Mouse (Mus musculus) right cerebral cortex, postnatal 4 days (tissue): ENCODE results near the gene Rbks.

Experiments
- DNase-seq: peaks from one replicate; pipeline ENCODE4 v3.0.0-alpha.2; 2022

The Rbks gene

DNA sequence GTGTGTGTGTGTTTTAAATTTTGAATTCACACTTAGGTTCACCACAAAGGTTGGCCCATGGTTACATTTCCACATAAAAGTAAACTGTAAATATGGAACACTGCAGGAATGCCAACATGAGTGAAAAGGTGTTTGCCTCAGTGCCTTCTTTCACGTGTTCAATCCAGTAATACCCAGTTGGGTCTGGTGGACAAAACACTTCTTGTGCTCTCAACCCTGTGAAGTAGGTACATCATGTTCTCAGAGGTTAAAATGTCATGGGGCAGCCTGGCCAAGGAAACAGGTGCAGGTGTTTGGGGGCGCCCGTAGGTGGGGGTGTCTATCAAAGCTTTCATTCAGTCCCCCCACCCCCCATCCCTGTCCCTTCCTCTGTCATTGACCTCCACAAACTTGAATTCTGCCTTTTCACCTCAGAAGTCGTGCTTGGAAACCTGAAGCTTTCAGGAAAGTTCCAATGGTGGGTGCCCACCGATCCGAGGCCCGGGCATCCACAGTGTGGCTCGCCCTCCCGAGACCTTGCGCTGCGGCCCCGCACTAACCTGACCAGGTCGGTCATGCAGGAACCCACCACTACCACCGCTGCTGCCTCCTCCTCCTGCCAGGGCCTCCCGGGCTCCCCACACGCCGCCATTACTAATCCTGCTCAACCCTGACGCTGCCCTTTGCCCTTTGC is at the start of gene Rbks:
Gene Rbks (minus strand): TSS at position 657 of the 673 bp plus-strand sequence.
- no peak for DNase-seq

DNA sequence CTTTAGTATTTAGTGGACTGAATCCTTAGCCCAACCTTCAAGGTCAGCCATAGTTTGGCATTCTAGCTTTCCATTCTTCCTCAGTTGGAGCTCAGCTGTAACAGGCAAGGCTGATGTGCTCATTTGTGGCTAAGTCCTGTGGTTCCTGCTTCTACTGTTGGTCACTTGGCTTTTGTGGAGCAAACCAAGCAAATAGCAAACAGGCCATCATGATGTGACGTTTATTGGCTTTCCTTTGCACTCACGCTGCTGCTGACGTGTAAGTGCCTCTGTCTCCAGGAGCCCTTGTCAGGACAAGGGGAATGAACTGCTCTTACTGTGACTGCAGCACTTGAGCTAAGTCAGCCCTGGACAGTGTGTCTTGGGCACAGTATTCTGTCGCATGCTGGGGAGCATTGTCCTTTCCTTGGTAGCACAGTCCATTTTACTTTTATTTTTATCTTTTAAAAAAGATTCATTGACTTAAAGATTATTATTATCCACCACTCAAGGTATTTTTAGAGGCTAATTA is 45.1 kb upstream of the Rbks start:
- DNase-seq: no peak

DNA sequence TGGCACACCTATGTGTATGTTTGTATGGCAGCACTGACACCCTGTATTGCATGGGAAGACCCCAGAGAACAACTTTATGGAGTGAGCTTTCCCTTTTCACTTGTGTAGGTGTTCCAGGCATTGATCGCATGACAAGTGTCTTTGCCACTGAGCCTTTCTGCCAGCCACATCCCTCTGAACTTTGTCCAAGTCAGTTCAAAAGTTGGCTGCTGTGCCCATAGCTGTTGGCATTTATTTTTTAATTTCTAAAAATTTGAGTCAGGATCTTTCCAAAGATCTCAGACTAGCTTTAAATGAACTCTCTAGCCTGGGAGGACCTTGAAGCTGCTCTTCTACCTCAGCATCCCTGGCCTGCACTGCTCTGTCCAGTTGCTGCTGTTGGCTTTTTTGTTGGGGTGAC is 44.5 kb upstream of the Rbks start:
- DNase-seq: no peak

DNA sequence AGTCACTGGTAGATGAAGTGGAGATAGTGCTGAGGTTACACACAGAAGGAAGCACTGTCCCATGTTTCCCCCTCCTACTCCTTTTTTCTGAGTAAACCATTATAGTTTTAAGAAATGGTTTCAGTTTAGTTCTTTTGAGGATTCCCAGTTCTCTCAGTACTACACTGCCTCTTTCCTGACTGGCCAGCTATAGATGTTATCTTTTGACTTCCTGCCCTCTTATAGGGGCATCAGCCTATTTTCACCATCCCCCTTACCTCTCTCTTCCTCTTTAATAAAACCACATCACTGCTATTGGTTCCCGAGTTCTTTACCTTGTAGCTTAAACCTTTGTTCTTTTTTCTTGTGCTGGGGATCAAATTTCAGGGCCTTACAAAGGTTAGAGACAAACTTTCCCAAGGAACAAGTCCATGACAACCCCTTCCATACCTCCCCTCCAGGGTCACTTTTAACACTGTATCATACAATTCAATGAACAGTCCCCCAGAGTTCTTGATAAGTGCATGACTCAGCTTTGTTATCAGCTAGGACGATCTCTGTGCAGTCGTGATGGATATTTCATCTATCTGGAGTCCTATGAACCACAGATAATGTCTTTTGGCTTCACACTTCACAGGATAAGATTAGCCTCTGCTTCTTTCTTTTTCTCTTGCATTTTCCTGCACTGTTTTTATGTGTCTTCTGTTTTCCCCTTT is 35.4 kb upstream of the Rbks start:
- no peak for DNase-seq

DNA sequence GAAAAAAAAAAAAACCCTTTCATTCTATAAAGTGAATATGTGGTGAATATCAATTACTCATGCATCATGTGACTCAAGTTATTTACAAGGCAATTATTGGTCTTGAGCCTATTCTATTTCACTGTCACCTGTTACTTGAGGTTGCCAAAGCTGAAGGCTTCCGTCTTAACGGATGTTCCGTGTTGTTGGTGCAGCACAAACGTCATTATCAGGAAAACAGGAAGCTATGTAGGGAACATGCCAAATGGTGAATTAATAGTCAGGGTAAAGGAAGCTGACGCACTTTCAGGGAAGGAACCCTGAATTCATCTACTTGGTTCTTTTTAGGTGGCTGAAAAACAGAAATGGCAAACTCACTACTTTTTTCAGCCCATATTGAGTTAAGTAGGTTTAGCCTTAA is 30.0 kb upstream of the Rbks start:
- DNase-seq: no peak

DNA sequence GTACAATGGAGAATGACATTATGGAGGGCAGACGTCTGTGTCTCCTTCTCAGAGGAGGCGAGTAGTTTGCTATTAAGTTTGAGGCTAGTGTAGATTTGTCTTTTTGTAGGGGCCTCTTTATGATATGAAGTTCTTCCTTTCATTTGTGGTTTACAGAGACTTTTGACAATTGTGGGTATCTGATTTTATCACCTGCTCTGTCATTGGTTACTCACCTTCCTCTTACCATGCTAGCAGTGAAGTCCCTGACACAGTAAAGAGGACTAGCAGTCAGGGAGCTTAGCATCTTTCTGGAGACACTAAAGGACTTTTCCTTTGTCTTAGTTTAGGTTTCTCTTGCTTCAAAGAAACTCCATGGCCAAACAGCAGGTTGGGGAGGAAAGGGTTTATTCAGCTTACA is 28.5 kb upstream of the Rbks start:
- no peak for DNase-seq

DNA sequence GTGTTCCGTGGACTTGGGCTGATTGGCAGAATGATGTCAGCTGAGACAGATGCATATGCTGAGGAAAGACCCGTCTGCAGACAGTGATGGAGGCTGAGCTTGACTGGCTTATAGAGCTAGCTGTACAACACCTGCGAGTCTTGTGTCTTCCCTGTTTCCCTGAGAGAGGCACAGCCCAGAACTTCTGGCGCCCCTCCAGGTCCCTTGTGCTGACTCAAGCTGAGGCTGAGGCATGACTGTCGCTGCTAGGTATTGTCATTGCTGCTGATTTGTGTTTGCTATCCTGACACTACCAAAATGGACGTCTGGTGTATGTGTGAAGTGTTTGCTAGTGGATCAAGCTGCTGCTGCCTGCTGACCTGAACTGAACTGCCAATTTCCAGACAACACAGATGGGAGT is 27.1 kb upstream of the Rbks start:
- peak; percentile 11 for DNase-seq

DNA sequence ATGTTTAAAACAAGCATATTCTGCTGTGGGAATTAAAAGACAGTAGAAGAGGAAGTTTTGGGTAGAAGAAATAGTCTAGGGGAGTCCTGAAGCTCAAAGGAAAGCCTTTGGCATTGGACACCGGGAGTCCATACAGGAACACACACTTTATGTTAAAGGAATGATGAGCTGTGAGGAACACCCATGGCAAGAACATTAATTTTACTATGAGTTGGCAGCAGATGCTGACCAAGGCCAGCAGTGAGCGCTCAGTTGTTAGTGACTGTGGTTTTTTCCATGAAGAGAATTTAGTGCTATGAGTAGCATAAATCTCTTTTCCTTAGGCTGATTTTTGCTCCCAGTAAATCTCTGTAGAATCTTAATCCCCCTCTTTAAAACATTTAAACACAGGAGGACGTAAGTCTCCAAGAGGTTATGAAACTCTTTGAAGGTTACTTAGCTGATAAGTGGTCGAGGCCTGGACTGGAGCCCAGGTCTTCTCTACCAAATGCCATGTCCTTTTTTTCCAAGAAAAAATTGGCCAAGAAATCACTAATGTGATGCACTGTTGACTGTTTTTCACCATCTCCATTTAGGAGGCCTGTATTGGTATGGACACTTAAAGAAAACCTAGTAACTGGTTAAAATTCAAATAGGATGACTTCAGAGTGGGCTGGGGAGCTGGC is 18.2 kb upstream of the Rbks start:
- no peak for DNase-seq

DNA sequence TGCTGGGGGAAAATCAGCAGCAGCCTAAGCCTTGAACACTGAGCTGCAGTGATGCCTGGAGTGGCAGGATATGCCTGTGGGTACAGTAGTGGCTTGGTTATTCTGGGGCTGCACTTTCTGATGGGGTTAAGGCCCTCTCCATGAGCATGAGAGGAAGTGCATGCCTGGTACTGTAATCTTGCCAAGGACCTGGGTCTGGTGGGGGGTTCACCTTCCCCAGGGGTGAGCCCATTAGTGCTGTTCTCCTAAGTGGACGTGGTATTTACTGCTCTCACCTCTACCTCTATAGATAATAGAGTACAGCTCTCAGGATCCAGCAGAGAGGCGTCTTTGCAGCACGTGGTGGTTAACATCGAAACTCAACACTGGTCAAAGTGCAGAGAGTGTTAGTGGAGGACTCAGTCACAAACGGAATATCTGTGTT is 16.4 kb upstream of the Rbks start:
- DNase-seq: no peak

DNA sequence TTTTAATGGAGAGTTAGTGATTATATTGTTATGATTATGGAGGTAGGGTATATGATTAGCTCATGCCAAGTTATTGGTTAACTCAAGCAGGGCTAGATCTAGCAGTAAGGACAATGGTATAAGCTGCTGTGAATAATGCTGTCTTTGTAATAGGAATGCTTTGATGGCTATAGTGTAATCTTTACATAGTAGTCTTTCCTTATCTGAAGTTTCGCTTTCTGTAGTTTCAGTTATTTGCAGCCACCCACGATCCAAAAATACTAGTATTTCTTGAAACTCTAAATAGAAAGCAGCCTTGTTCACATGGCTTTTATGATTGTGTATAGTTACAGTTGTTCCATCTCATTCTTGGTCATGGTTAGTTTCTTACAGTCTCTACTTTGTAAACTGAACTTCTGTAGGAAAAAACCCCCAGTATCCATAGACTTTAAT is 15.9 kb upstream of the Rbks start:
- DNase-seq: no peak

DNA sequence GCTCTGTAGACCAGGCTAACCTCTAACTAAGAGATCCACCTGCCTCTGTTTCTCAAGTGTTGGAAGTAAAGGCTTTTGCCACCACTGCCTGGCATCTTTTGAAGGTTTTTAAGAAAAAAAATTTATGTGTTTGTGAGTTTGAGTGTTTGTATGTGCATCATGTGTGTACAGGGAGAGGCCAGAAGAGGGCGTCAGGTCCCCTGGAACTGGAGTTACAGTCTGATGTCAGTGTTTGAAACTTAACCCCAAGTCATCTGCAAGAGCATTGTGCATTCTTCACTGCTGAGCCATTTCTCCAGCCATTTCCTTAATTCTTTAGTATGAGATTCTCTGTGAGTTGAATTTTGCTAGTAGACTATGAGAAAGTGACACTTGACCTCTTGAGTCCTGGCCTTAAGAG is 12.0 kb upstream of the Rbks start:
- no peak for DNase-seq

DNA sequence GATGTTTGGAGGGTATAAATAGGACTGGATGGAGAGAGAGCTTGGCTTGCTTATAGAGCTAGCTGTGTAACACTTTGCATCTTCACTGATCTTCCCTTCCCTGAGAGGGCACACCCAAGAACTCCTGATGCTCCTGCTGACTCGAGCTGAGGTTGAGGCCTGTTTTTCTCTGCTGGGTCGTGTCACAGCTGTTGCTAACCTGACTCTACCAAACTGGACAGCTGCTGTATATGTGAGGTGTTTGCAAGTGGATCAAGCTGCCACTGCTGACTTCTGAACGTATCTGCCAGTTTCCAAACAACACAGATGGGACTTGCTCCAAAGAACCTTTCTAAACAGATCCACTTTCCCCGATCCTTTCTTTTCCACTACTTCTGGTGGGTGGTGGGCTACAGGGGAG is 9.4 kb upstream of the Rbks start:
- no peak for DNase-seq

DNA sequence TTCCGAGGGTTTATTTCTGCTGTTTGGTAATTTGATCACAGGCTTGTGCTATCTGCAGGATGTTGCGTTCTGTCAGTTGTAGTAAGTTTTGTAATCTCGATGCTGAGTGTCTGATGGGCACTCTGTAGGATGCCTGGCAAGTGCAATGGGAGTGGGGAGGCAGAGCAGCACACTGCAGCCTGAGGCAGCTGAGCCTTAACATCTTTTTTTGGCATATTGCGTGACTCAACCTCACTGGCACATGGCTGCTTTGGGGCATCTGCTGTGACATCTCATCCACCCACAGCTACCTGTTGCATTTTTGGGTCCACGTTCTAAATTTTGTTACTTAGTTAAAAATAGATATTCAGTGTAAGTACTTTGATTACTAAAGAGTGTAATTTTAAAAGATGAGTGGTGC is 7.5 kb upstream of the Rbks start:
- no peak for DNase-seq

DNA sequence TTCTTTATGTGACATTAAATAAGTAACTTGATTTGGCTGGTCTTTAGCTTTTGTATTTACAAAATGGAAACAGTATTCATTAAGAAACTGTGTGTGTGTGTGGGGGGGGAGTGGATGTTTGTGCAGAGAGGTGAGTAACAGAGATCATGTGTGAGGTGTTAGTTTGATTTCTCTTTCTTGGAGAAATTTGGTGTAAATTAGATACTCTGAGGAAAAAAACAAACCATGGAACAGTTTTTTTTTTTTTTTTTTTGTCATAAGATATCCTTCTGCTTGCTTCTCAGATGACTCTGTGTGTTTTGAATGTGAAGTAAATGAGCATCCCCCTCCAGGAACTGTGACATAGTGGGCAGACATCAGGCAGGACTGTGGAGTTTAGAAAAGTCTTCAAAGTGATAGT is 2.0 kb upstream of the Rbks start:
- DNase-seq: no peak

DNA sequence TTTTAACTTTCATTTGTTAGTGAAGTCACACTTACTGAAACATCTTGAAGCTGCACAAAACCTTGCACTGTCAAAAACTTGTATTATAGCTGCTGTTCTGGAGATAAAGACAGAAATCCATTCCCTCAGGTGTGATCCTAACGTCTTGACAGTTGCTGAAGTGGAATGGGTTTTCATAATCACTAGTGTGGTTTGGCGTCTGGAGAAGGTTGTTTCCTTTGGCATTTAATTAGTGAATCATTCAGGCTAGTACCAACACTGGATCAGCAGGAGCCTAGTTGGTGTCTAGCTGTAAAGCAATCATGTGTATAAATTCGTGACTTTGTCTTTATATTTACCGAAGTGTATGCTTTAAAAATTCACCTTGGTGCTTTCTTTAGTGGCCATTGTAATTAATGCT is 1.5 kb upstream of the Rbks start:
- DNase-seq: no peak

DNA sequence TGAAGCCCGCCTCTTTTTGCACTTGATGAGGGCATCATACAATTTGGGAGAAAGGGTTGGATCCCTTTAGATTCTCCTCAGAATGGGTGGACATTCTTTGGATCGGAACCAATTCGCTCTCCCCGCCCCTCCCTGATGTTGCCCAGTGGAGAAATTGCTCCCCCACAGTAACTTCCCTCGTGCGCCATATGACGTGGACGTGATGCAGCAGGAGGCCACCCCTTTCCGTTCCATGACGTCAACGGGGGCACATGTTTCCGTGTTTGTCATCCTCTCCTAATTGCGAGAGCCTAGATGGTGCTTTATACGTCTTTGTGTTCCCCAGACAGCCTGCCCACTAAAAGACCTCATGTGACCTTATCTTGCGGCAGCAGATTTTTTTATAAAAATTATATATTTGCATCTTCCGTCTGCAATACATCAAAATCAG is 885 bp upstream of the Rbks start:
- peak; percentile 75 for DNase-seq

DNA sequence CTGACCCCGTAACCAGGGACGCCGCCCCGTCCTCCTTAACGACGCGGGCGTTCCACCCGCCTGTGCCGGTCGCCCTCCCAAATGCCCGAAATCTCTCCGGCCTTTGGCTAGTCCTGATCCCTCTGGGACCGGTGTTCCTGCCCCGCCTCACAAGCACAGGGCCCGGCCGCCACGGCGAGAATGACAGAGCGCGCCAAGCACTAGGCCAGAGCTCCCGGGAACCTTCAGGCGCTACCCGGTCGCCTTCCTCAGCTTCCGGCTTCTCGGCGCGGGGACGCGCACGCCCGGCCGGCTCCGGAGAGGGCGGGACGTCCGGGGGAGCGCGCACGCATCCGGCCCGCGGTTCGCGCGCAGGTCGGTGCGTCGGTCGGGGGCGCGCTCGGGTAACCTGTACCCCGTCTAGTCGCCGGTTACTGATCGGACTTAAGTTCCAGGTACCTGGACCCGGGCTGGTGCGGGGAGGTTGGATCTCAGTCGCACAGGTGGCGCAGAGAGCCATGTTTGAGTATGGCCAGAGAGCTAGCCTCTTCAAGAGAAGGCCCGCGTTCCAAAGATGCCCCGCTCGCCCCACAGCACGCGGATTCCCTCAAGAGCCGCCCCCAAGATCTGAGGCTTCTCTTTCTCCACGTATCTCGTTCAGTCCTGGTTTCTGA is 343 bp upstream of the Rbks start, which contains the start of gene Babam2:
Gene Babam2 (plus strand): TSS at position 41 of the 653 bp plus-strand sequence.
- DNase-seq: peak; percentile 91

DNA sequence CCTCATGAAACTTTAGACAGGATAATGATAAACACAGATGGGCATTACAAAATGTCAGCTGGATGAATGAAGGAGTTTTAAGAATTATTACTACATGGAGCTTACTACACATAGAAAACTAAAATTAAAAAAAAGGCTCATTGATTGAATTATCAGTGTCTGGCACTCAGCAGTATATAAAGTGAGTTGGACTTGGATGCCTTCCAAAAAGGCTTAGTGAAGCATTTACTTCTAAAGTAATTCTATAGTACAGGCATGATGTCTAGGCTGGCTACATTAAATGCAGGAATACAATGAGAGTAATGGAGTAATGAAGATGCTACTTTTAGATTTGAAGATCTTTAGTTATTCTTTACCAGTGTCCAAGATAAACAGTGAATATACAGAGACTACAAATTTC is 4.2 kb downstream of the Rbks start:
- no peak for DNase-seq

DNA sequence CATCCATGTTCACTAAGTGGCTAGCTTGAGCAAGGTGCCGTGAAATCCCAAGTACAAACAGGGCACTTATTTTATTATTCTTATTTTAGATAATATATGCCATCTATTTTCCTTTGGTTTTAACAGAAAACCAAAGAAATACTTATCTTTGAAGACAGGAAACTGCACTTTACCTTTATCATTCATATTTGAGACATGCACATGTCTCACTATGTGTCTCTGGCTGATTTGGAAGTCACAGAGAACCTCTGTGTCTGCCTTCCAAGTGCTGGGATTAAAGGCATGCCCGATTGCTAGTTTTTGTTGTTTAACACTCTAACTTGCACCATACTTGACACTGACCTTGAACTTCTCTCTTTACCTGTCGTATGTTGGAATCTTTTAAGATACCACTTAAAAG is 9.5 kb downstream of the Rbks start:
- no peak for DNase-seq

DNA sequence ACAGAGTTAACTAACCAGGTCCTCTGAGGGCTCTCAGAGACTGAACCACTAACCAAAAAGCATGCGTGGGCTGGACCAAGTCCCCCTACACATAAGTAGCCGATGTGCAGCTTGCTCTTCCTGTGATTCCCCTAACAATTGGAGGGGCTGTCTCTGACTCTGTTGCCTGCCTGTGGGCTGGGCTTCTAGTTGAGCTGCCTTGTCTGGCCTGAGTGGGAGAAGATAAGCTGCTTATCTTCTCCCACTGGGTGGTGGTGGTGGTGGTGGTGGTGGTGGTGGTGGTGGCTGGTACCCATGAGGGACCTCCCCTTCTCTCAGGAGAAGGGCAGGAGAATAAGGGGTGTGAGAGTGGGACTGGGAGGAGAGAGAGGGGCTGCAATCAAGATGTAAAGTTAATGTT is 11.4 kb downstream of the Rbks start:
- DNase-seq: no peak

DNA sequence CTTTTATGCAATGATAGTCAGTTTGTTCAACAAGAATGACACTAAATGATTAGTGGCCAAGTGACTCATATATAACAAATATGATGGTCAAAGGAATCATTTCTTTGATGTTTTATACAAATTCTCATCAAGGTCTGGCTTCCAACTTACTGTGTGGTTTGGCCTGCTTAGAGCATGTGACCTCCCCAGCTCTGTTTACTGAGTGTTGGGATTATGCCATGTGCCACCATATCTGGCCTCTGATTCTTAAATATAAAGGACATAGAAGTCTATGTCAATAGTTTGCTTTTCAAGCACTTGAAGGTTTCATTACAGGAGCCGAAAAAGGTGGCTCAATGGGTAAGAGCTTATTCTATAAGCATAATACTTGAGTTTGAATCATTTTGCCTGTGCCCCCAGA is 15.1 kb downstream of the Rbks start:
- DNase-seq: no peak

DNA sequence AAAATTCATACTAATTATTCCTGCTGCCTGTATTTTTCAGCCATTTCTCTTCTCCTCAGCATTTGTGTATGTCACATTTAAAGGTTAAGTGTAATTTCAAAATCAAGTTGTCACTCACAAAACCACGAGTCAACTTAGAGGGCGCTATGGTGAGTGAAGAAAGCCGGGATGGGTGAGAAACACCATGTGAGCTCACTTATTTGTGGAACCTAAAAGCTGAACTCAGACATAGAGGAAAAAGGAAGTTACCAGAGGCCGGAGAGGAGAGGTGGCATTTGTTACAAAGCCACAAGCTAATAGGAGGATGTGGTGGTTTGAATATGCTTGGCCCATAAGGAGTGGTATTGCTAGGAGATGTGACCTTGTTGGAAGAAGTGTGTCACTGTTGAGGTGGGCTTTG is 17.2 kb downstream of the Rbks start:
- DNase-seq: no peak

DNA sequence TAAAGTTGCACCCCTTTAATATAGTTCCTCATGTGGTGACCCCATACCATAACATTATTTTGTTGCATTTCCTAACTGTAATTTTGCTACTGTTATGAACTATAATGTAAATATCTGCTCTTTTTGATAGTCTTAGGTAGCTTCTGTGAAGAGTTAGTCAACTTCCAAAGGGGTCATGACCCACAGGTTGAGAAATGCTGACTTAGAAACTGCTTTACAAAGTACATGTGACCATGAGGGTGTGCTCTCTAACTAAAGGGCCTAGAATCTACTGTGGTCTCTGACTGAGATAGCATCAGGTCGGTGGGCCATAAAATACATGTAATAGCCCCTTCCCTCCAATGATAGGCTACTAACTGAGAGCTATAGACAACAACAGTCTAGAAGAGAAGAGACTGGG is 19.4 kb downstream of the Rbks start:
- no peak for DNase-seq

DNA sequence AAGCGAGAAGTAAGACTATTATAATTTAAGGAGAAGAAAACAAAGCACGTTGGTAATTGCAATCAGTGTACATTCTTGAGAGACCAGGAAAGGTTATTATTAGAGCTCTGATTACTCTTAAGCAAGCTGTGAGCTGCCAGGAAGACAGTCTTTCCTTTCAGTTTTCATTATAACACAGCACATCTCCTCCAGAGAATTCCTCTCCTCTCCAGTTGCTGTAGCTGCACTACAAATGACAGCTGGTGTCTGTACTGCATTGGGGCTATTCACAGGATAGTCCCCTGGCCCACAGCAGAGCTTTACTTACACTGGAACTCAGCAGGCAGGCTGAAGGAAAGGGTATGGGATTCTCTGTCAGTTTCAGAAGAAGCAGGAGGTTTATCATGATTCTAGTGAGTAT is 24.0 kb downstream of the Rbks start:
- no peak for DNase-seq
